Mouse (Mus musculus): Measurements from ENCODE around the gene Ncam2. TPM values are rescaled to one million over a fixed set of nuclear protein-coding genes. Genes with fewer than 3 reads are reported as not detected.
"Not testable (repeated sequence)": the region's sequence is repeated elsewhere in the genome, so short reads cannot be mapped to it uniquely, and the experiment has no call there.

Ncam2 gene
- polyA plus RNA-seq, 1 experiment: 0.04 TPM

GRCm38 (mm10) chr16:81434559-81434958 lies 234.1 kb downstream of the Ncam2 start:
- no peaks in the 10 kb centered on the region for H3K27me3 ChIP-seq (replicated peaks)
- no peaks in the 10 kb centered on the region for H3K36me3 ChIP-seq (replicated peaks; ENCODE audit: low read length)
- no peaks in the 10 kb centered on the region for H3K9me3 ChIP-seq
- TF ChIP-seq GATA1 (IDR thresholded peaks at IDR 0.05; ENCODE audit: borderline replicate concordance, low read length): no peak
- no peak for TF ChIP-seq FLI1 (IDR thresholded peaks at IDR 0.05; ENCODE audit: low read length)
- peaks cover 25% of the 10 kb centered on the region for H3K4me1 ChIP-seq
- H3K4me3 ChIP-seq (replicated peaks): no peak overlapping the region

GRCm38 (mm10) chr16:81437091-81437867 lies 236.8 kb downstream of the Ncam2 start:
- Histone ChIP-seq H3K9me3 (no peaks in the 10 kb centered on the region), H3K36me3 (replicated peaks; ENCODE audit: low read length) (no peaks in the 10 kb centered on the region), H3K4me3 (replicated peaks) (peak overlapping the region; percentile 64), H3K4me1 (peaks cover 25% of the 10 kb centered on the region), H3K27me3 (replicated peaks) (no peaks in the 10 kb centered on the region)
- TF ChIP-seq FLI1 (IDR thresholded peaks at IDR 0.05; ENCODE audit: low read length) (no peak), GATA1 (IDR thresholded peaks at IDR 0.05; ENCODE audit: borderline replicate concordance, low read length) (no peak)

GRCm38 (mm10) chr16:81437868-81438249 lies 237.4 kb downstream of the Ncam2 start:
- Histone ChIP-seq H3K36me3 (replicated peaks; ENCODE audit: low read length) (no peaks in the 10 kb centered on the region), H3K4me3 (replicated peaks) (no peak overlapping the region), H3K9me3 (no peaks in the 10 kb centered on the region), H3K4me1 (peaks cover 25% of the 10 kb centered on the region), H3K27me3 (replicated peaks) (no peaks in the 10 kb centered on the region)
- no peak for TF ChIP-seq GATA1 (IDR thresholded peaks at IDR 0.05; ENCODE audit: borderline replicate concordance, low read length)
- TF ChIP-seq FLI1 (IDR thresholded peaks at IDR 0.05; ENCODE audit: low read length): no peak

GRCm38 (mm10) chr16:81450851-81451250 lies 250.4 kb downstream of the Ncam2 start:
- no peak for TF ChIP-seq FLI1 (IDR thresholded peaks at IDR 0.05; ENCODE audit: low read length)
- no peak for TF ChIP-seq GATA1 (IDR thresholded peaks at IDR 0.05; ENCODE audit: borderline replicate concordance, low read length)
- no peaks in the 10 kb centered on the region for H3K27me3 ChIP-seq (replicated peaks)
- H3K4me1 ChIP-seq: no peaks in the 10 kb centered on the region
- no peaks in the 10 kb centered on the region for H3K9me3 ChIP-seq
- no peaks in the 10 kb centered on the region for H3K36me3 ChIP-seq (replicated peaks; ENCODE audit: low read length)
- no peak overlapping the region for H3K4me3 ChIP-seq (replicated peaks)

- Histone ChIP-seq H3K4me1 (no peaks in the 10 kb centered on the region), H3K9me3 (no peaks in the 10 kb centered on the region), H3K4me3 (replicated peaks) (no peak overlapping the region), H3K27me3 (replicated peaks) (no peaks in the 10 kb centered on the region), H3K36me3 (replicated peaks; ENCODE audit: low read length) (no peaks in the 10 kb centered on the region)
- TF ChIP-seq GATA1 (IDR thresholded peaks at IDR 0.05; ENCODE audit: borderline replicate concordance, low read length): no peak
- no peak for TF ChIP-seq FLI1 (IDR thresholded peaks at IDR 0.05; ENCODE audit: low read length)
Measured at GRCm38 (mm10) chr16:81452988-81453387, 252.5 kb downstream of the Ncam2 start.

GRCm38 (mm10) chr16:81454472-81454871 lies 254.0 kb downstream of the Ncam2 start:
- Histone ChIP-seq H3K4me1 (no peaks in the 10 kb centered on the region), H3K36me3 (replicated peaks; ENCODE audit: low read length) (no peaks in the 10 kb centered on the region), H3K4me3 (replicated peaks) (no peak overlapping the region), H3K27me3 (replicated peaks) (no peaks in the 10 kb centered on the region), H3K9me3 (no peaks in the 10 kb centered on the region)
- no peak for TF ChIP-seq FLI1 (IDR thresholded peaks at IDR 0.05; ENCODE audit: low read length)
- TF ChIP-seq GATA1 (IDR thresholded peaks at IDR 0.05; ENCODE audit: borderline replicate concordance, low read length): no peak

- not testable (repeated sequence) for H3K36me3 ChIP-seq (replicated peaks; ENCODE audit: low read length)
Measured at GRCm38 (mm10) chr16:81462731-81463130, 262.2 kb downstream of the Ncam2 start.

GRCm38 (mm10) chr16:81472925-81473324 lies 272.4 kb downstream of the Ncam2 start:
- Histone ChIP-seq H3K27me3 (replicated peaks) (no peaks in the 10 kb centered on the region), H3K4me3 (replicated peaks) (no peak overlapping the region)
- TF ChIP-seq FLI1 (IDR thresholded peaks at IDR 0.05; ENCODE audit: low read length) (no peak), GATA1 (IDR thresholded peaks at IDR 0.05; ENCODE audit: borderline replicate concordance, low read length) (no peak)

More at GRCm38 (mm10) chr16:81462731-81463130, 262.2 kb downstream of the Ncam2 start:
- H3K9me3 ChIP-seq; H3K4me1 ChIP-seq; H3K27me3 ChIP-seq (replicated peaks); H3K4me3 ChIP-seq (replicated peaks): not testable (repeated sequence)

GRCm38 (mm10) chr16:81481058-81481457 lies 280.6 kb downstream of the Ncam2 start:
- no peaks in the 10 kb centered on the region for H3K9me3 ChIP-seq
- TF ChIP-seq GATA1 (IDR thresholded peaks at IDR 0.05; ENCODE audit: borderline replicate concordance, low read length): no peak
- no peak for TF ChIP-seq FLI1 (IDR thresholded peaks at IDR 0.05; ENCODE audit: low read length)
- no peak overlapping the region for H3K4me3 ChIP-seq (replicated peaks)
- no peaks in the 10 kb centered on the region for H3K4me1 ChIP-seq
- H3K36me3 ChIP-seq (replicated peaks; ENCODE audit: low read length): no peaks in the 10 kb centered on the region
- H3K27me3 ChIP-seq (replicated peaks): no peaks in the 10 kb centered on the region

More at GRCm38 (mm10) chr16:81472925-81473324, 272.4 kb downstream of the Ncam2 start:
- H3K9me3 ChIP-seq: no peaks in the 10 kb centered on the region
- H3K36me3 ChIP-seq (replicated peaks; ENCODE audit: low read length): no peaks in the 10 kb centered on the region
- H3K4me1 ChIP-seq: peaks cover 6% of the 10 kb centered on the region; the same call in 1 of the 2 replicates

GRCm38 (mm10) chr16:81496111-81496510 lies 295.6 kb downstream of the Ncam2 start:
- no peaks in the 10 kb centered on the region for H3K27me3 ChIP-seq (replicated peaks)
- H3K9me3 ChIP-seq: no peaks in the 10 kb centered on the region
- no peaks in the 10 kb centered on the region for H3K4me1 ChIP-seq
- TF ChIP-seq FLI1 (IDR thresholded peaks at IDR 0.05; ENCODE audit: low read length) (no peak), GATA1 (IDR thresholded peaks at IDR 0.05; ENCODE audit: borderline replicate concordance, low read length) (no peak)
- no peak overlapping the region for H3K4me3 ChIP-seq (replicated peaks)
- no peaks in the 10 kb centered on the region for H3K36me3 ChIP-seq (replicated peaks; ENCODE audit: low read length)

Measured in megakaryocyte, embryonic 14.5 days (primary cell).